Mouse (Mus musculus): ENCODE measurements around the gene Acot12.

DNA sequence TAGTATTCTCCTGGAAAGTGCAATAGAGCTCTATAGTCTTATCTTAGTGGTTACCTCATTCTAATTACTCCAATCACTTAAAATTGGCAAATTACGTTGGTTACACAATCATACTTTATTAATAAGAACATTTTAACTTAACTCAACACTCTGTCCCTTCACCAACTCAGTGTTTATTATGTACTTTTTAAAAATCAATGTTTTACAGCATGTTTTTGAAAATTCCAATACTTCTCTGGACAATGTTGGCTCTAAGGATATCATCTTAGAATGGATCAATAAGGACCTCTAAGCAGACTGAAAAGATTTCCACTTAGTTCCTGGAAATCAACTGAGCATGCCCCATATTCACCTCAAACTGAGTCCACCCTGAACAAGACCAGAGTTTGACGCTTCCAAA, 7.1 kb downstream of the Acot12 start:
- TF ChIP-seq CTCF (IDR thresholded peaks at IDR 0.05; ENCODE audit: control insufficient read depth, insufficient read depth, low read length) (no peak), POLR2A (IDR thresholded peaks at IDR 0.05; ENCODE audit: borderline replicate concordance, control insufficient read depth, low read depth, low read length) (no peak)

Data from bone marrow, adult 2 months (tissue).